Mouse (Mus musculus) mouse trophoblast stem cell (cell line): ENCODE results near the gene Rnpep.
"Not testable (repeated sequence)": the region's sequence is repeated elsewhere in the genome, so short reads cannot be mapped to it uniquely, and the experiment has no call there.

Experiments
- in situ Hi-C, 2 experiments: fragments of 300-500 bp; cut with MseI, MboI; formaldehyde crosslinking; loops; 2 replicates in 1 of 2; 3 replicates in 1 of 2; pipeline ENCODE4 v1.15.1; 2025

Gene Rnpep

GRCm38 (mm10) chr1:135259128-135259436, 24.8 kb downstream of the Rnpep start:
- in situ Hi-C loops: no loop called here

- in situ Hi-C loops: no loop called here
These were observed 25.3 kb downstream of the Rnpep start, which contains the start of gene Elf3 for GRCm38 (mm10) chr1:135258380-135259127. Gene Elf3 (minus strand): TSS chr1:135258568.

GRCm38 (mm10) chr1:135256299-135256698, 27.6 kb downstream of the Rnpep start:
- in situ Hi-C loops: no loop called here

- in situ Hi-C loops: loop anchor here (5.0 kb wide), 2 partner anchors 66 to 76 kb away; no protein-coding TSS in a partner anchor
These were observed 31.0 kb downstream of the Rnpep start for GRCm38 (mm10) chr1:135252854-135253253.

- in situ Hi-C loops: loop anchor here (5.0 kb wide), 2 partner anchors 64 to 74 kb away; no protein-coding TSS in a partner anchor
These were observed 32.5 kb downstream of the Rnpep start for GRCm38 (mm10) chr1:135251405-135251804.

- in situ Hi-C loops: loop anchor here (5.0 kb wide), 2 partner anchors 63 to 73 kb away; no protein-coding TSS in a partner anchor
These were observed 33.2 kb downstream of the Rnpep start for GRCm38 (mm10) chr1:135250706-135251105.

- in situ Hi-C loops: no loop called here
These were observed 35.4 kb downstream of the Rnpep start for GRCm38 (mm10) chr1:135248434-135248850.

GRCm38 (mm10) chr1:135244014-135244413, 39.9 kb downstream of the Rnpep start:
- in situ Hi-C loops: no loop called here

GRCm38 (mm10) chr1:135240206-135240605, 43.7 kb downstream of the Rnpep start:
- in situ Hi-C loops: not testable (repeated sequence)

- in situ Hi-C loops: no loop called here
These were observed 46.6 kb downstream of the Rnpep start for GRCm38 (mm10) chr1:135237131-135237851.

GRCm38 (mm10) chr1:135234771-135235170, 49.1 kb downstream of the Rnpep start:
- in situ Hi-C loops: no loop called here

GRCm38 (mm10) chr1:135233961-135234360, 49.9 kb downstream of the Rnpep start:
- in situ Hi-C loops: no loop called here

- in situ Hi-C loops: not testable (repeated sequence)
These were observed 52.0 kb downstream of the Rnpep start for GRCm38 (mm10) chr1:135231878-135232277.

GRCm38 (mm10) chr1:135227339-135227950, 56.4 kb downstream of the Rnpep start:
- in situ Hi-C loops: no loop called here

GRCm38 (mm10) chr1:135224981-135225604, 58.8 kb downstream of the Rnpep start:
- in situ Hi-C loops: no loop called here

GRCm38 (mm10) chr1:135224147-135224546, 59.7 kb downstream of the Rnpep start:
- in situ Hi-C loops: no loop called here

- in situ Hi-C loops: no loop called here
These were observed 66.2 kb downstream of the Rnpep start for GRCm38 (mm10) chr1:135217607-135218233.

GRCm38 (mm10) chr1:135213772-135214640, 69.9 kb downstream of the Rnpep start:
- in situ Hi-C loops: no loop called here
